Mouse (Mus musculus) bone marrow macrophage, adult 2 months (primary cell): ENCODE results near the gene Prdm5.

Experiments
- CTCF ChIP-seq: IDR thresholded peaks from 2 replicates; pipeline ENCODE4 v1.5.1; 2012; ENCODE audit warnings: low read depth, mild to moderate bottlenecking, low read length, moderate library complexity
- POLR2A ChIP-seq: IDR thresholded peaks from 2 replicates; pipeline ENCODE4 v1.6.1; 2012; ENCODE audit warnings: mild to moderate bottlenecking, low read depth, low read length, borderline replicate concordance

DNA sequence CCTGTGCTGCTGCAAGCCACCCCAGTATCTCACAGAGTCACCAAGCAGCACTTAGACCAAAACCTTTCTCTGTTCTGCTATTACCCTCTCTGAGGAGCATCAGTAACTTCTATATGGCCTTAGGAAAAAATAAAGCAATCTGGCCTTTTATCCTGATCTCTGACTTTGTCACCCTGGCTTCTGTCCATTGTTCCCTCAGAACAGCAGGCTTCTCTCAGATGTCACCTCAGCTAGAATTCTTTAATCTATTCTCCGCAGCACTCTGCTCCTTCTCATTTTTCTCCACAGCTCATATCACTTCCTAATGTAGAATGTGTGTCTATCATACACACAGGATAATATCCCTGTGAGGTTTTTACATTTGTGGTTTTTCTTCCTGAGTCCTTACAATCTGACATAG lies 99.5 kb downstream of the Prdm5 start:
- no peak for TF ChIP-seq CTCF
- TF ChIP-seq POLR2A, result no peak
